Mouse (Mus musculus): ENCODE results near the gene Clba1. TPM values are rescaled to one million over a fixed set of nuclear protein-coding genes. Genes with fewer than 3 reads are reported as not detected.

Gene Clba1
- total and polyA plus RNA-seq, 3 experiments: 15.2 to 21.4 TPM; not detected in 1

- Histone ChIP-seq H3K4me3 (ENCODE audit: control insufficient read depth in 1 of 2, insufficient read depth in 1 of 2, low read depth in 2 of 2, low read length in 2 of 2) (peak within 1 kb of the TSS; percentile 81 to 90), H3K9ac (ENCODE audit: control insufficient read depth, low read depth, low read length, poor library complexity, severe bottlenecking) (peak within 1 kb of the TSS; percentile 93), H3K4me1 (ENCODE audit: control insufficient read depth in 1 of 2, insufficient read depth in 2 of 2, low read length in 2 of 2) (peaks cover 33 to 63% of the 10 kb centered on the region in 2 experiments), H3K36me3 (ENCODE audit: control insufficient read depth in 1 of 2, insufficient read depth in 2 of 2, low read length in 2 of 2) (peaks cover 30 to 63% of the 10 kb centered on the region in 2 experiments), H3K27me3 (ENCODE audit: control insufficient read depth in 1 of 2, insufficient read depth in 2 of 2, low read length in 2 of 2) (no peaks in the 10 kb centered on the region), H3K79me2 (ENCODE audit: control insufficient read depth, insufficient read depth, low read length, poor library complexity) (peaks cover 67% of the 10 kb centered on the region), H3K9me3 (replicated peaks; ENCODE audit: insufficient read depth, low read length) (no peaks in the 10 kb centered on the region), H3K27ac (ENCODE audit: control insufficient read depth, low read depth, low read length) (peak within 1 kb of the TSS; percentile 92)
- peak; percentile 100 for DNase-seq (ENCODE audit: low read depth, low spot score)
- 0 out of 2 replicates have a peak, but pooled peaks have one; percentile 4 for TF ChIP-seq GATA1 (IDR thresholded peaks at IDR 0.05; ENCODE audit: low read depth, low read length)
- no peak for TF ChIP-seq MAFK (IDR thresholded peaks at IDR 0.05; ENCODE audit: borderline replicate concordance, low read depth, low read length)
Measured at GRCm38 (mm10) chr12:112829244-112829864, 20.6 kb downstream of the Clba1 start, which contains the start of gene Cdca4. Cdca4 (minus strand) TSS chr12:112829423.

- no peaks in the 10 kb centered on the region for H3K27me3 ChIP-seq (ENCODE audit: control insufficient read depth in 1 of 2, insufficient read depth in 2 of 2, low read length in 2 of 2)
- peak overlapping the region; percentile 85 for H3K9ac ChIP-seq (ENCODE audit: control insufficient read depth, low read depth, low read length, poor library complexity, severe bottlenecking)
- no peaks in the 10 kb centered on the region for H3K9me3 ChIP-seq (replicated peaks; ENCODE audit: insufficient read depth, low read length)
- no peak for TF ChIP-seq USF1 (IDR thresholded peaks at IDR 0.05; ENCODE audit: low read depth, low read length)
- peak; percentile 69 for TF ChIP-seq GATA1 (IDR thresholded peaks at IDR 0.05; ENCODE audit: low read depth, low read length)
- peak; percentile 85 for DNase-seq (ENCODE audit: low read depth, low spot score)
- H3K4me1 ChIP-seq (ENCODE audit: control insufficient read depth in 1 of 2, insufficient read depth in 2 of 2, low read length in 2 of 2): peaks cover 32 to 61% of the 10 kb centered on the region in 2 experiments
- H3K36me3 ChIP-seq (ENCODE audit: control insufficient read depth in 1 of 2, insufficient read depth in 2 of 2, low read length in 2 of 2): peaks cover 22 to 56% of the 10 kb centered on the region in 2 experiments
- peaks cover 59% of the 10 kb centered on the region for H3K79me2 ChIP-seq (ENCODE audit: control insufficient read depth, insufficient read depth, low read length, poor library complexity)
- peak overlapping the region; percentile 69 to 88 for H3K4me3 ChIP-seq (ENCODE audit: control insufficient read depth in 1 of 2, insufficient read depth in 1 of 2, low read depth in 2 of 2, low read length in 2 of 2)
- peak overlapping the region; percentile 80 for H3K27ac ChIP-seq (ENCODE audit: control insufficient read depth, low read depth, low read length)
Measured at GRCm38 (mm10) chr12:112830141-112830540, 21.4 kb downstream of the Clba1 start.

GRCm38 (mm10) chr12:112830570-112830969 lies 21.8 kb downstream of the Clba1 start:
- Histone ChIP-seq H3K79me2 (ENCODE audit: control insufficient read depth, insufficient read depth, low read length, poor library complexity) (peaks cover 56% of the 10 kb centered on the region), H3K9me3 (replicated peaks; ENCODE audit: insufficient read depth, low read length) (no peaks in the 10 kb centered on the region), H3K4me1 (ENCODE audit: control insufficient read depth in 1 of 2, insufficient read depth in 2 of 2, low read length in 2 of 2) (peaks cover 32 to 61% of the 10 kb centered on the region in 2 experiments), H3K4me3 (ENCODE audit: control insufficient read depth in 1 of 2, insufficient read depth in 1 of 2, low read depth in 2 of 2, low read length in 2 of 2) (peak overlapping the region; percentile 69 to 88), H3K36me3 (ENCODE audit: control insufficient read depth in 1 of 2, insufficient read depth in 2 of 2, low read length in 2 of 2) (peaks cover 20 to 54% of the 10 kb centered on the region in 2 experiments), H3K27me3 (ENCODE audit: control insufficient read depth in 1 of 2, insufficient read depth in 2 of 2, low read length in 2 of 2) (no peaks in the 10 kb centered on the region), H3K27ac (ENCODE audit: control insufficient read depth, low read depth, low read length) (peak overlapping the region; percentile 80), H3K9ac (ENCODE audit: control insufficient read depth, low read depth, low read length, poor library complexity, severe bottlenecking) (peak overlapping the region; percentile 85)
- no peak for TF ChIP-seq POLR2AphosphoS2 (IDR thresholded peaks at IDR 0.05; ENCODE audit: low read length)
- TF ChIP-seq SMC3 (IDR thresholded peaks at IDR 0.05; ENCODE audit: low read depth, low read length): no peak
- no peak for TF ChIP-seq RAD21 (IDR thresholded peaks at IDR 0.05; ENCODE audit: low read depth, low read length)
- TF ChIP-seq E2F4 (IDR thresholded peaks at IDR 0.05; ENCODE audit: borderline replicate concordance, low read depth, low read length): no peak
- no peak for TF ChIP-seq USF2 (IDR thresholded peaks at IDR 0.05; ENCODE audit: borderline replicate concordance in 1 of 2, insufficient read depth in 1 of 2, low read depth in 1 of 2, low read length in 2 of 2)
- TF ChIP-seq ELF1 (IDR thresholded peaks at IDR 0.05; ENCODE audit: low read depth, low read length): no peak
- TF ChIP-seq HCFC1 (IDR thresholded peaks at IDR 0.05; ENCODE audit: low read depth, low read length): no peak
- TF ChIP-seq ZC3H11A (IDR thresholded peaks at IDR 0.05; ENCODE audit: low read depth, low read length): no peak
- TF ChIP-seq MAZ (IDR thresholded peaks at IDR 0.05; ENCODE audit: low read depth, low read length): no peak
- no peak for TF ChIP-seq ZMIZ1 (IDR thresholded peaks at IDR 0.05; ENCODE audit: low read depth, low read length)
- TF ChIP-seq USF1 (IDR thresholded peaks at IDR 0.05; ENCODE audit: low read depth, low read length): no peak
- DNase-seq (ENCODE audit: low read depth, low spot score): no peak

All from MEL (cell line).